Mouse (Mus musculus): Measurements from ENCODE around the gene Otulin. TPM values are rescaled to one million over a fixed set of nuclear protein-coding genes. Genes with fewer than 3 reads are reported as not detected.

Otulin gene
- total and polyA plus RNA-seq, 3 experiments, result 65.5 to 70.6 TPM; not detected in 1

GRCm38 (mm10) chr15:27629046-27629445 lies 1.4 kb downstream of the Otulin start:
- Histone ChIP-seq H3K27me3 (ENCODE audit: control insufficient read depth in 1 of 2, insufficient read depth in 2 of 2, low read length in 2 of 2) (no peaks in the 10 kb centered on the region), H3K79me2 (ENCODE audit: control insufficient read depth, insufficient read depth, low read length, poor library complexity) (peaks cover 60% of the 10 kb centered on the region), H3K4me3 (ENCODE audit: control insufficient read depth in 1 of 2, insufficient read depth in 1 of 2, low read depth in 2 of 2, low read length in 2 of 2) (peak overlapping the region; percentile 33 to 53), H3K27ac (ENCODE audit: control insufficient read depth, low read depth, low read length) (no peak overlapping the region), H3K9ac (ENCODE audit: control insufficient read depth, low read depth, low read length, poor library complexity, severe bottlenecking) (peak overlapping the region; percentile 11), H3K36me3 (ENCODE audit: control insufficient read depth in 1 of 2, insufficient read depth in 2 of 2, low read length in 2 of 2) (peaks cover 6 to 45% of the 10 kb centered on the region in 2 experiments), H3K4me1 (ENCODE audit: control insufficient read depth in 1 of 2, insufficient read depth in 2 of 2, low read length in 2 of 2) (peaks cover 16 to 28% of the 10 kb centered on the region in 2 experiments), H3K9me3 (replicated peaks; ENCODE audit: insufficient read depth, low read length) (no peaks in the 10 kb centered on the region)
- DNase-seq (ENCODE audit: low read depth, low spot score), result no peak
- TF ChIP-seq RAD21 (IDR thresholded peaks at IDR 0.05; ENCODE audit: low read depth, low read length), result no peak
- no peak for TF ChIP-seq UBTF (IDR thresholded peaks at IDR 0.05; ENCODE audit: borderline replicate concordance, insufficient read depth, low read depth, low read length)
- no peak for TF ChIP-seq ZNF384 (IDR thresholded peaks at IDR 0.05; ENCODE audit: low read depth, low read length)
- no peak for TF ChIP-seq BHLHE40 (IDR thresholded peaks at IDR 0.05; ENCODE audit: borderline replicate concordance, low read depth, low read length)
- TF ChIP-seq CTCF (IDR thresholded peaks at IDR 0.05 in 2 of 3, conservative IDR thresholded peaks at IDR 0.05 in 1 of 3; ENCODE audit: control insufficient read depth in 1 of 3, insufficient read depth in 1 of 3, low read depth in 2 of 3, low read length in 3 of 3, poor library complexity in 1 of 3, severe bottlenecking in 1 of 3), result no peak
- no peak for TF ChIP-seq CHD2 (IDR thresholded peaks at IDR 0.05; ENCODE audit: low read length)
- TF ChIP-seq ZKSCAN1 (IDR thresholded peaks at IDR 0.05; ENCODE audit: low read depth, low read length), result no peak
- TF ChIP-seq SMC3 (IDR thresholded peaks at IDR 0.05; ENCODE audit: low read depth, low read length), result no peak
- TF ChIP-seq MYB (IDR thresholded peaks at IDR 0.05; ENCODE audit: low read depth, low read length), result no peak
- TF ChIP-seq MEF2A (IDR thresholded peaks at IDR 0.05; ENCODE audit: extremely low read depth, insufficient replicate concordance, low read depth, low read length, poor library complexity, severe bottlenecking), result no peak
- TF ChIP-seq RCOR1 (IDR thresholded peaks at IDR 0.05; ENCODE audit: low read depth, low read length), result no peak
- TF ChIP-seq SIN3A (IDR thresholded peaks at IDR 0.05; ENCODE audit: low read length), result no peak

GRCm38 (mm10) chr15:27627794-27628193 lies 2.7 kb downstream of the Otulin start:
- peak; percentile 45 for DNase-seq (ENCODE audit: low read depth, low spot score)
- Histone ChIP-seq H3K27me3 (ENCODE audit: control insufficient read depth in 1 of 2, insufficient read depth in 2 of 2, low read length in 2 of 2) (no peaks in the 10 kb centered on the region), H3K36me3 (ENCODE audit: control insufficient read depth in 1 of 2, insufficient read depth in 2 of 2, low read length in 2 of 2) (peaks cover 6 to 45% of the 10 kb centered on the region in 2 experiments), H3K4me1 (ENCODE audit: control insufficient read depth in 1 of 2, insufficient read depth in 2 of 2, low read length in 2 of 2) (peaks cover 16 to 28% of the 10 kb centered on the region in 2 experiments), H3K4me3 (ENCODE audit: control insufficient read depth in 1 of 2, insufficient read depth in 1 of 2, low read depth in 2 of 2, low read length in 2 of 2) (no peak overlapping the region), H3K27ac (ENCODE audit: control insufficient read depth, low read depth, low read length) (no peak overlapping the region), H3K9me3 (replicated peaks; ENCODE audit: insufficient read depth, low read length) (no peaks in the 10 kb centered on the region), H3K79me2 (ENCODE audit: control insufficient read depth, insufficient read depth, low read length, poor library complexity) (peaks cover 68% of the 10 kb centered on the region), H3K9ac (ENCODE audit: control insufficient read depth, low read depth, low read length, poor library complexity, severe bottlenecking) (no peak overlapping the region)
- no peak for TF ChIP-seq EP300 (IDR thresholded peaks at IDR 0.05; ENCODE audit: low read depth in 1 of 2, low read length in 2 of 2)
- no peak for TF ChIP-seq MXI1 (IDR thresholded peaks at IDR 0.05; ENCODE audit: low read depth, low read length)
- no peak for TF ChIP-seq MAFK (IDR thresholded peaks at IDR 0.05; ENCODE audit: borderline replicate concordance, low read depth, low read length)
- no peak for TF ChIP-seq BHLHE40 (IDR thresholded peaks at IDR 0.05; ENCODE audit: borderline replicate concordance, low read depth, low read length)
- no peak for TF ChIP-seq NELFE (IDR thresholded peaks at IDR 0.05; ENCODE audit: low read depth, low read length)
- TF ChIP-seq GABPA (IDR thresholded peaks at IDR 0.05; ENCODE audit: low read depth, low read length), result no peak
- TF ChIP-seq CTCF (IDR thresholded peaks at IDR 0.05 in 2 of 3, conservative IDR thresholded peaks at IDR 0.05 in 1 of 3; ENCODE audit: control insufficient read depth in 1 of 3, insufficient read depth in 1 of 3, low read depth in 2 of 3, low read length in 3 of 3, poor library complexity in 1 of 3, severe bottlenecking in 1 of 3), result no peak
- TF ChIP-seq ZC3H11A (IDR thresholded peaks at IDR 0.05; ENCODE audit: low read depth, low read length), result no peak
- TF ChIP-seq MYC (IDR thresholded peaks at IDR 0.05; ENCODE audit: low read depth, low read length), result no peak
- TF ChIP-seq JUND (IDR thresholded peaks at IDR 0.05; ENCODE audit: low read depth, low read length), result no peak
- no peak for TF ChIP-seq KAT2A (conservative IDR thresholded peaks at IDR 0.05; ENCODE audit: low read depth, low read length)
- TF ChIP-seq UBTF (IDR thresholded peaks at IDR 0.05; ENCODE audit: borderline replicate concordance, insufficient read depth, low read depth, low read length), result no peak
- TF ChIP-seq MEF2A (IDR thresholded peaks at IDR 0.05; ENCODE audit: extremely low read depth, insufficient replicate concordance, low read depth, low read length, poor library complexity, severe bottlenecking), result no peak
- TF ChIP-seq USF2 (IDR thresholded peaks at IDR 0.05; ENCODE audit: borderline replicate concordance in 1 of 2, insufficient read depth in 1 of 2, low read depth in 1 of 2, low read length in 2 of 2), result no peak
- no peak for TF ChIP-seq E2F4 (IDR thresholded peaks at IDR 0.05; ENCODE audit: borderline replicate concordance, low read depth, low read length)
- no peak for TF ChIP-seq SMC3 (IDR thresholded peaks at IDR 0.05; ENCODE audit: low read depth, low read length)
- TF ChIP-seq ZNF384 (IDR thresholded peaks at IDR 0.05; ENCODE audit: low read depth, low read length), result no peak
- no peak for TF ChIP-seq ZKSCAN1 (IDR thresholded peaks at IDR 0.05; ENCODE audit: low read depth, low read length)

All from MEL (cell line).